Mouse (Mus musculus): ENCODE results near the gene Tmem184b.

The Tmem184b gene

GRCm38 (mm10) chr15:79400134-79400974 lies 3.0 kb downstream of the Tmem184b start:
- DNase-seq (ENCODE audit: low read depth in 1 of 2, low spot score in 2 of 2), result peak in 1 of 2 experiments; percentile 37

DNA sequence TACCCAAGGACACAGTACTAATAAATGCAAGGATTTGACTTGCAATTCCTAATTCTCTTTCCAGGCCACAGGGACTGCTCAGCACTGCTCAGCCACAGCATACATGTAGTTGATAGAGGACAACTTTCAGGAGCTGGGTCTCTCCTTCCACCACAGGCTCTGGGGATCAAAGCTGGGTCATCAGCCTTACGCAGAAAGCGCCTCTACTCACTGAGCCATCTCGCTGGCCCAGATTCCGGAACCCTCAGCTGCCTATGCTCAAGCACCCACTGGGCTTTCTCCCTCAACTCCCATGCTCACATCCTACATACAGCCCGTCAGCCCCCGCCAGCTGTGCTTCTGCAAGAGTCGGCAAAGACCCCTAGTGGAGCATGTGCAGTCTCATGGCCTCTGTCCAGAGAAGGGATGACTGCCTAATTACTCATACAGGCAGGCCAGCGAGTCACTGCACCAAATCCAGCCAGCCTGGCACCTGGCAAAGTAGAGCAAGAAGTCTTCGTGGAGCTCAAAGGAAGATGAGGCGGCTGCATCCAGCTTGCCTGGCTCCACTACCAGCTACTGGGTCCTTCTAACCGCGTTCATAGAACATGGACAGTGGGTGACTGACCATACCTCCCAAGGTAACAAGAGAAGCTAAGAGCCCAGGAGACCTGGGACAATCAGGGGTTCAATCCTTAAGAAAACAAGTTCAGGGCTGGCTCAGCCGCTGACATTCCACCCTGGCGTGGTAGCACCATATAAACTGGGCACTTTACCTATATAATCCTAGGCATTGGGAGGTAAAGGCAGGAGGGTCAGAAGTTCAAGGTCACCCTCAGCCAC lies 3.9 kb downstream of the Tmem184b start:
- no peak for DNase-seq (ENCODE audit: low read depth in 1 of 2, low spot score in 2 of 2)

DNA sequence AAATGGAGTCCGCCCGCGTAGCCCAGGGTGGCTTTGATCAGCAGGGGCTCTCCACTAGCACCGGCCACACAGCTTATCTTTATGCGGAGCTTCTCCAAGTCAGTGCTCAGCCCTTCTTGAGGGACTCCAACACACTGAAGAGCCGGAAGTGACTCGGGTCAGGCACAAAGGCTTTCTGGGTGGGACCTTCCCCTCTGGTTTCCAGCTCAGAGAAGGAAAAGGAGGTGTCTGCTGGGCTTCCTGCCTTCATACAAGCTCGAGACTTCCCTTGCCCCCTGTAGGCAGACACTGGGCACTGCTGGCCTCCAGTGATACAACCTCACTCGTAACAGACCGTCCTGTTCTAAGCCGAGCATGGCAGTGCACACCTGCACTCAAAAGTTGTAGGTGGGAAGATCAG lies 6.6 kb downstream of the Tmem184b start:
- DNase-seq (ENCODE audit: low read depth in 1 of 2, low spot score in 2 of 2), result no peak

DNA sequence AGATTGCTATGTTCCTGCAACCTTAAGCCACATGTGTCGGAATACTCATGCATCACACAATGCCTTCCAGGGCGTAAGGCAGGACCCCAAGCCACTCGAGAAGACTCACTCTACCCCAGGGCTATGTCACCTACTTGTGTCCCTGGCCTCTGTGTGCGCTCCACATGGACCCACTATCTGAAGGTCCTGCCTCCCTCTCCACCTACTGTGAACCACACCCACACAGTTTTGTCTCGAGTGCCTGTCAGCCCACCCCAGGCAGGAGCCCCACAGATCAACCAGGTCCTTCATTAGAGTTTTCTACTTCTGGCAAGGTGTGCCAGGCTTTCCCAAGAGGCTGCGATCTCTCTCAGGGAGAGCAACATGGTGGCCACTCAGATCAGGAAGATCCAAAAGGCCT lies 8.1 kb downstream of the Tmem184b start:
- DNase-seq (ENCODE audit: low read depth in 1 of 2, low spot score in 2 of 2), result no peak

GRCm38 (mm10) chr15:79394842-79395241 lies 8.5 kb downstream of the Tmem184b start:
- DNase-seq (ENCODE audit: low read depth in 1 of 2, low spot score in 2 of 2), result no peak

DNA sequence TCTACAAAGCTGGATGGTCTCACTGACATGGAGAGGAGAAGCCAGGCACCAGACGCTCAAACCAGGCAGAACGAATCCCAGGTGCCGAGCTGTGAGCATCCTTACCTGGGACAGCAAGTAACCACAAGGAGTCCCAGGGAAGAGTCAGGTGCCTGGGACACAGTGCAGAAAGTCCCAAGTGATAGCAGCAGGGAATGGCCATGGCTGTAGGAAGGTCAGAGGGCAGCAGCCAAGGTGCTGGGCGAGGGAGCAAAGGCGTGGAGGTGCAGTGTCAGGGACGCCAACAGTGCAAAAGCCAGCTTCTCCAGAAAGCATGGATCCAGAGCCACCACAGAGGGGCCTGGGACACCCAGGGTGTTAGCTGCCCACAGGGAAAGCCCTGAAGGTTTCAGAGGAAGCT lies 10.3 kb downstream of the Tmem184b start:
- DNase-seq (ENCODE audit: low read depth in 1 of 2, low spot score in 2 of 2), result no peak

DNA sequence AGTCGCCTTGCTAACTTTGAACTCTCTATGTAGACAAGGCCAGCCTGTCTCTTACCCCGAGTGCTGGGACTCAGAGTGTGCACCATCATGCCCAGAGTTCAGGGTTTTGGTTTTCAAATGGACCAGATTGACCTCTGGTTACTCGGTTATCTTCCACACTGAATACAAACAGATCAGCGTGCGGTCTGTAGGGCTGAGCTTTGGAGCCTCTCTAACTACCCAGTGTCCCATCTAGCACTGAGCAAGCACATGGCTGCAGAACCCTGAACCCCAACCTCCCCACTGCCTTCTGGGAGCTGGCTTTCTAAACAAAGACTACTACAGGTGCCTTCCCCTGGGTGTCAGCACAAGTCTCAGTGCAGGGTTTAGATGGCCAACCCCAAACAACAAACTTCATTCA lies 10.8 kb downstream of the Tmem184b start:
- no peak for DNase-seq (ENCODE audit: low read depth in 1 of 2, low spot score in 2 of 2)

DNA sequence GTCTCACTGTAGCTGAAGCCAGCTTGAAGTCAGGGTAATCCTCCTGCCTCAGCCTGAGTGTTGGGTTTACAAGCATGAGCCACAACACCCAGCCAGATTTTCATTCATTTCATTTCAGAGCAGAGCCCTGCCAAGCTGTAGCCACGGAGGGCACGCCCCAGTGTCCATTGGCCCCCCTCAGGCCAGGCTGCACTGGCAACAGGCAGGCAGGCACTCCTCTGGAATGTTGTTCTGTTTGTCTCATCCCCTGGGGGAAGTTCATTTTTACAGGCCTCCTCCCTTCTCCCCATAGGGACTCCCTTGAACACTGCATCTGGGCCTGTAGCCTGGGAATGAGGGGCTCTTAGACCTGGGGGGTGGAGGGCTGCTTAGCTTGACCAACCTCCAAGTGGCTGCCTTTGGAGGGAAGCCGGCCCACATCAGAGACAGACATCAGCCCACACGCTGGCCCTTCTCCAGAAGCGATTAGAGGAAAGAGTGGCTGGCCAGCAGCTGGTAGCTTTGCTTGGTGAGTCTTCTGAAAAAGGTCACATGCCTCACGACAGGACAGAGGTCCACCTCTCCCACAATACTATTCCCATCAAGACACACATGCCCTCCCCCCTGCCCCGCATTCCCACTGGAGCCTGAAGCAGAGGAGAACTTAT lies 11.8 kb downstream of the Tmem184b start:
- DNase-seq (ENCODE audit: low read depth in 1 of 2, low spot score in 2 of 2), result no peak

GRCm38 (mm10) chr15:79390434-79390833 lies 12.9 kb downstream of the Tmem184b start:
- DNase-seq (ENCODE audit: low read depth in 1 of 2, low spot score in 2 of 2), result peak; percentile 61 to 67

- DNase-seq (ENCODE audit: low read depth in 1 of 2, low spot score in 2 of 2), result no peak
These were observed 15.2 kb downstream of the Tmem184b start for GRCm38 (mm10) chr15:79388171-79388570.

GRCm38 (mm10) chr15:79387611-79388010 lies 15.8 kb downstream of the Tmem184b start:
- DNase-seq (ENCODE audit: low read depth in 1 of 2, low spot score in 2 of 2), result no peak

DNA sequence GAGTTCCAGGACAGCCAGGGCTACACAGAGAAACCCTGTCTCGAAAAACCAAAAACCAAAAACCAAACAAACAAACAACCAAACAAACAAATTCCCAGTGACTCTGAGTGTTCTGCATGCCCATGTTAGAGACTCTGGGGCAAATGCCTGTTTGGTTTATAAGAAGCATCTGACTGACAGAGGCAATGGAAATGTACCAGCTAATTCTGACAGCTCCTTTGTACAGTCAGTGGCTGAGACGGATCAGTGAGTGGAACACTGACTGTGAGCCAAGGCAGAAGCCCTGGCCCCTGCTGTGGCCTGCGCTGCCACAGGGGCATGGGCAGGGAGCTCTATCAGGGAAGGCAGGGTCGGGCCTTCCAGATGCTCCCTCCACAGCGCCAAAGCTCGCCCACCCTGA lies 16.3 kb downstream of the Tmem184b start:
- DNase-seq (ENCODE audit: low read depth in 1 of 2, low spot score in 2 of 2), result no peak

- DNase-seq (ENCODE audit: low read depth in 1 of 2, low spot score in 2 of 2), result no peak
These were observed 21.7 kb downstream of the Tmem184b start for GRCm38 (mm10) chr15:79381644-79382043.

GRCm38 (mm10) chr15:79380468-79381444 lies 22.6 kb downstream of the Tmem184b start:
- DNase-seq (ENCODE audit: low read depth in 1 of 2, low spot score in 2 of 2), result peak in 1 of 2 experiments; percentile 59

DNA sequence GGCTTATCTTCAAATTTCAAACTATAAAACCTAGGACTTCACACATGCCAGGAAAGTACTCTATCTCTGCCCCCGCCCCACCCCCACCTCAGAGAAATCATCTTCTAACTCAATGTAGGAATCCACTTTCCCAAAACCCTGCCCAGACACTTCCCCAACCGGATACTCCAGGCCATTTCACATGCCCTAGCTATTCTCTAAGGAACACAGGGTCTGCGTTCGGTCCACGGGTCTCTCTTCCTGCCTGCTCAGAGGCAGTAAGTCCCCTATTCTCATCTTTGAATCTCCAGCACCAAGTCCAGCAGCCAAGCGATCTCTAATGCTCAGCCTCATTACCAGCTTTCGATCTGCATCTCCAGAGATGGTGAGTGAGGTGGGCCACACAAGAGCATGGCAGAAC lies 23.7 kb downstream of the Tmem184b start:
- no peak for DNase-seq (ENCODE audit: low read depth in 1 of 2, low spot score in 2 of 2)

DNA sequence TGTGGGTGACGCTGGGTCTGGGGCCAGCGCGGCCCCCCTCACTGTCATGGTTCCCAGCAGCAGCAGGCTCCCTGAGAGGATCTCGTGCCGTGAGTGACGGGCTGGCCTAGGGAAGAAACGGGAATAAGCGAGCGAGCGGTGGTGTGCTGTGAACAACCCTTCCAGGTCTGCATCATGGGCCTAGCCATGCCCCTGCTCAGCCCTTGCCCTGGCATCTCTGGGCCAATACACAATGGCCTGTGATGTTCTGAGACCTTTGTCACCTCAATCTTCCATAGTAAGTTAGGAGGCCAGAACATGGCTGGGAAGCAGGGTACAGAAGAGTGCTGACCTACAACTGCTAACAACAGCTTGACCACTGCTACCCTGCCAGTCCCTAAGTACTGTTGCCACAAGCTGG lies 24.8 kb downstream of the Tmem184b start:
- no peak for DNase-seq (ENCODE audit: low read depth in 1 of 2, low spot score in 2 of 2)

GRCm38 (mm10) chr15:79377681-79378080 lies 25.7 kb downstream of the Tmem184b start:
- DNase-seq (ENCODE audit: low read depth in 1 of 2, low spot score in 2 of 2), result no peak

DNA sequence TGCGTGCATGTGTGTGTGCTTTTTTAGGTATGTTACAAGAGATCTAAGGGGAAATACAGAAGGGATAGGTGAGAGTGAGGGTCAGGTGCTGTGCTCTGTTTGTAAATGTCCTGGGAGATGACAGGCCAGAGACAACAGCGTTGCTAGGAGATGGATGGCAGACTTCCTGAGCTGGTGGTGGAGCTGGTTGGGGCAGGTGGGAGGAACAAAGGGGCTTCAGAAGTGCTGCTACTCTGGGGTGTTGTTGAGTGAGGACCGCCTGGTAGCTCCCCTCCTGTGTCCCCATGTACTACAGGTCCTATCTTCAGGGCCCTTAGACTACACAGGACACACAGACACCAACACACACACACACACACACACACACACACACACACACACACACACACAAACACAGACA lies 28.6 kb downstream of the Tmem184b start:
- DNase-seq (ENCODE audit: low read depth in 1 of 2, low spot score in 2 of 2), result no peak

- DNase-seq (ENCODE audit: low read depth in 1 of 2, low spot score in 2 of 2), result no peak
These were observed 33.0 kb downstream of the Tmem184b start for GRCm38 (mm10) chr15:79370281-79370843.

Data from monocyte, adult 2 months (primary cell).